Mouse (Mus musculus): ENCODE data around the gene Nt5e. TPM values are rescaled to one million over a fixed set of nuclear protein-coding genes. Genes with fewer than 3 reads are reported as not detected.

The Nt5e gene
- polyA plus RNA-seq, 1 experiment from 2014 or later = 4.3 TPM

- no peak for ATAC-seq (replicated peaks; ENCODE audit: low FRiP score, low read depth)
- DNase-seq (ENCODE audit: low spot score) = no peak
- H3K27ac ChIP-seq = no peak overlapping the region
Measured at GRCm38 (mm10) chr9:88371201-88371600, 44.2 kb downstream of the Nt5e start.

DNA sequence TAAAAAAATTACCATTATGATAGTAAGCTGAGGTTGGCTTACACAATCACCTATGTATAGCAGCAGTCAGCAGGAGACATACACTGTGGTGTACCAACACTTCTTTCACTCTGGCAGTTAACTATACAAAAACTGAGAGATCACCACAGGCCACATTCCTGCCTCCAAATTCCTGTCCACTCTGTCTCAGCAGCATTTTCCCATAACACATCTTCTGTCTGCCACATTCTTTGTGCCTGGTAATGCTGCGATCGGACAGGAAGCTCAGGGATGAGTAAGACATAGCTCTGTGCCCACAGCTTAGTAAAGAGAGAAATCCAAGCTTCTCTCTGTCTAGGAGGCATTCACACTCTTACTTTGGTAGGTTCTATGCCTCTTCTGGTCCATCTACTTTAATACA lies 46.0 kb downstream of the Nt5e start:
- WGBS = 88% methylated on average over 2 of the region's 2 CpGs
- no peak for TF ChIP-seq CTCF (IDR thresholded peaks at IDR 0.05; ENCODE audit: low read depth)
- Histone ChIP-seq H3K4me2 (ENCODE audit: low read length) (no peak overlapping the region), H3K4me1 (replicated peaks; ENCODE audit: insufficient read depth, low read length) (no peaks in the 10 kb centered on the region), H3K36me3 (ENCODE audit: insufficient read depth, low read length) (no peaks in the 10 kb centered on the region), H3K27ac (no peak overlapping the region), H3K9ac (ENCODE audit: low read depth, low read length) (no peak overlapping the region), H3K27me3 (ENCODE audit: insufficient read depth, low read length) (no peaks in the 10 kb centered on the region), H3K4me3 (replicated peaks; ENCODE audit: low read depth, low read length) (no peak overlapping the region), H3K9me3 (replicated peaks; ENCODE audit: low read length) (no peaks in the 10 kb centered on the region)
- no peak for DNase-seq (ENCODE audit: low spot score)
- no peak for ATAC-seq (replicated peaks; ENCODE audit: low FRiP score, low read depth)

More at GRCm38 (mm10) chr9:88371201-88371600, 44.2 kb downstream of the Nt5e start:
- H3K4me1 ChIP-seq (replicated peaks; ENCODE audit: insufficient read depth, low read length) = no peaks in the 10 kb centered on the region
- no peak overlapping the region for H3K4me2 ChIP-seq (ENCODE audit: low read length)
- no peaks in the 10 kb centered on the region for H3K9me3 ChIP-seq (replicated peaks; ENCODE audit: low read length)
- H3K4me3 ChIP-seq (replicated peaks; ENCODE audit: low read depth, low read length) = no peak overlapping the region
- 90% methylated on average over 2 of the region's 2 CpGs for WGBS
- H3K27me3 ChIP-seq (ENCODE audit: insufficient read depth, low read length) = no peaks in the 10 kb centered on the region
- H3K9ac ChIP-seq (ENCODE audit: low read depth, low read length) = no peak overlapping the region
- TF ChIP-seq CTCF (IDR thresholded peaks at IDR 0.05; ENCODE audit: low read depth) = no peak
- H3K36me3 ChIP-seq (ENCODE audit: insufficient read depth, low read length) = no peaks in the 10 kb centered on the region

- no peak for DNase-seq (ENCODE audit: low spot score)
- H3K4me3 ChIP-seq (replicated peaks; ENCODE audit: low read depth, low read length) = no peak overlapping the region
- H3K9ac ChIP-seq (ENCODE audit: low read depth, low read length) = no peak overlapping the region
- no peak for TF ChIP-seq CTCF (IDR thresholded peaks at IDR 0.05; ENCODE audit: low read depth)
- no peak overlapping the region for H3K4me2 ChIP-seq (ENCODE audit: low read length)
- 85% methylated on average over 5 of the region's 5 CpGs for WGBS
- no peaks in the 10 kb centered on the region for H3K9me3 ChIP-seq (replicated peaks; ENCODE audit: low read length)
- ATAC-seq (replicated peaks; ENCODE audit: low FRiP score, low read depth) = no peak
- peaks cover 13% of the 10 kb centered on the region for H3K36me3 ChIP-seq (ENCODE audit: insufficient read depth, low read length)
- H3K27ac ChIP-seq = no peak overlapping the region
- no peaks in the 10 kb centered on the region for H3K27me3 ChIP-seq (ENCODE audit: insufficient read depth, low read length)
- H3K4me1 ChIP-seq (replicated peaks; ENCODE audit: insufficient read depth, low read length) = no peaks in the 10 kb centered on the region
Measured at GRCm38 (mm10) chr9:88377483-88377882, 50.5 kb downstream of the Nt5e start.

DNA sequence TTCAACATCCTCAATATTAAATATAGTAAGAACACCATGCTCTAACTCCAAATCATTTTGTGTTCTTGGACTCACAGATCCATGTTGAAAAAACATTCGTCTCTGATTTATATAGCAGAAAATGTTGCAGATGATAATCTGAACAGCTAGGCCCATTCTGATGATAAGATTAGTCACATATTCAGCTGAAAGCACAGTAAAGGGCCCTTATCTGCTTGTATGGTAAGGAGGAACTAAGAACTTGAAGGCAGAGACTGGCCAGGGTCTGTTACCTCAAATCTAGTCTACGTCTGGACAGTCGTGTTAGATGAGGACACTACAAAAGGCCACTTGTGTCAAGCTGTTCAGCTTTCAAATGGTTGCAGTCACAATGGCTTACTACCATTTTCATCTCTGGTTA lies 52.1 kb downstream of the Nt5e start:
- no peak for TF ChIP-seq CTCF (IDR thresholded peaks at IDR 0.05; ENCODE audit: low read depth)
- H3K27ac ChIP-seq = no peak overlapping the region
- no peak overlapping the region for H3K9ac ChIP-seq (ENCODE audit: low read depth, low read length)
- H3K4me2 ChIP-seq (ENCODE audit: low read length) = no peak overlapping the region
- H3K36me3 ChIP-seq (ENCODE audit: insufficient read depth, low read length) = peaks cover 20% of the 10 kb centered on the region
- DNase-seq (ENCODE audit: low spot score) = no peak
- no peak for ATAC-seq (replicated peaks; ENCODE audit: low FRiP score, low read depth)
- 78% methylated on average over 3 of the region's 3 CpGs for WGBS
- no peaks in the 10 kb centered on the region for H3K4me1 ChIP-seq (replicated peaks; ENCODE audit: insufficient read depth, low read length)
- H3K4me3 ChIP-seq (replicated peaks; ENCODE audit: low read depth, low read length) = no peak overlapping the region
- no peaks in the 10 kb centered on the region for H3K9me3 ChIP-seq (replicated peaks; ENCODE audit: low read length)
- no peaks in the 10 kb centered on the region for H3K27me3 ChIP-seq (ENCODE audit: insufficient read depth, low read length)

- H3K4me1 ChIP-seq (replicated peaks; ENCODE audit: insufficient read depth, low read length) = no peaks in the 10 kb centered on the region
- no peaks in the 10 kb centered on the region for H3K27me3 ChIP-seq (ENCODE audit: insufficient read depth, low read length)
- 71% methylated on average over 7 of the region's 7 CpGs for WGBS
- ATAC-seq (replicated peaks; ENCODE audit: low FRiP score, low read depth) = no peak
- H3K9me3 ChIP-seq (replicated peaks; ENCODE audit: low read length) = no peaks in the 10 kb centered on the region
- no peak overlapping the region for H3K27ac ChIP-seq
- no peak overlapping the region for H3K4me3 ChIP-seq (replicated peaks; ENCODE audit: low read depth, low read length)
- H3K36me3 ChIP-seq (ENCODE audit: insufficient read depth, low read length) = peaks cover 20% of the 10 kb centered on the region
- H3K4me2 ChIP-seq (ENCODE audit: low read length) = no peak overlapping the region
- H3K9ac ChIP-seq (ENCODE audit: low read depth, low read length) = no peak overlapping the region
- TF ChIP-seq CTCF (IDR thresholded peaks at IDR 0.05; ENCODE audit: low read depth) = no peak
- no peak for DNase-seq (ENCODE audit: low spot score)
Measured at GRCm38 (mm10) chr9:88380076-88380475, 53.1 kb downstream of the Nt5e start.

- H3K36me3 ChIP-seq (ENCODE audit: insufficient read depth, low read length) = peaks cover 20% of the 10 kb centered on the region
- no peak overlapping the region for H3K9ac ChIP-seq (ENCODE audit: low read depth, low read length)
- TF ChIP-seq CTCF (IDR thresholded peaks at IDR 0.05; ENCODE audit: low read depth) = no peak
- no peak overlapping the region for H3K4me2 ChIP-seq (ENCODE audit: low read length)
- H3K27ac ChIP-seq = no peak overlapping the region
- H3K9me3 ChIP-seq (replicated peaks; ENCODE audit: low read length) = no peaks in the 10 kb centered on the region
- DNase-seq (ENCODE audit: low spot score) (no peak), ATAC-seq (replicated peaks; ENCODE audit: low FRiP score, low read depth) (no peak)
- no peak overlapping the region for H3K4me3 ChIP-seq (replicated peaks; ENCODE audit: low read depth, low read length)
- H3K27me3 ChIP-seq (ENCODE audit: insufficient read depth, low read length) = no peaks in the 10 kb centered on the region
- no peaks in the 10 kb centered on the region for H3K4me1 ChIP-seq (replicated peaks; ENCODE audit: insufficient read depth, low read length)
- 84% methylated on average over 1 of the region's 1 CpGs for WGBS
Measured at GRCm38 (mm10) chr9:88380542-88380941, 53.5 kb downstream of the Nt5e start.

DNA sequence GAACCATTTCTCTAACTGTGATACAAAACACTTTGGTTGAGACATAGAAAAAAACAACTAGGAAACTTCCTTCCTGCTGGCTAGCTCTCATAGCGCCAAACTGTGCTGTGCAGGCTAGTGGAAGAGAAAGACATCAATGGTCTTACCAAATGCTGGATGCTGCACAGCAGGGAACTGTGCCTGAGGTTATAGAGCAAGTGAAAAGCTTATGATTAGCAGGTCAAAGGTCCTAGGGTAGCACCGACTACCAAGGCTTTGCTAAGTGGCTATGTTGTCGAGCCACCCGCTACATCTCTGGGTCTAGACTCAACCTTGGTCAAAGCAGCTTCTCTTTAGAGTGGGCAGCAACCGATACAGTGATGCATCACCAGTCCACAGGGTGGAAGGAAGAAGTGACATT lies 61.8 kb downstream of the Nt5e start:
- H3K27me3 ChIP-seq (ENCODE audit: insufficient read depth, low read length) = no peaks in the 10 kb centered on the region
- H3K36me3 ChIP-seq (ENCODE audit: insufficient read depth, low read length) = peaks cover 14% of the 10 kb centered on the region
- no peak overlapping the region for H3K9ac ChIP-seq (ENCODE audit: low read depth, low read length)
- DNase-seq (ENCODE audit: low spot score) (no peak), ATAC-seq (replicated peaks; ENCODE audit: low FRiP score, low read depth) (no peak)
- WGBS = 91% methylated on average over 5 of the region's 5 CpGs
- H3K4me3 ChIP-seq (replicated peaks; ENCODE audit: low read depth, low read length) = no peak overlapping the region
- no peak overlapping the region for H3K27ac ChIP-seq
- H3K4me1 ChIP-seq (replicated peaks; ENCODE audit: insufficient read depth, low read length) = no peaks in the 10 kb centered on the region
- no peaks in the 10 kb centered on the region for H3K9me3 ChIP-seq (replicated peaks; ENCODE audit: low read length)
- no peak overlapping the region for H3K4me2 ChIP-seq (ENCODE audit: low read length)
- TF ChIP-seq CTCF (IDR thresholded peaks at IDR 0.05; ENCODE audit: low read depth) = no peak
